Mouse (Mus musculus) heart, postnatal 25 days (tissue): ENCODE measurements at regions not wholly inside any gene's neighbourhood (a gene's known extent, or its start where the extent isn't known, plus 50 kb on each side); places are given as distances from the start of the nearest gene placed in this dataset.

Experiments
- DNase-seq: peaks from one replicate; pipeline ENCODE4 v3.0.0; 2022; ENCODE audit warnings: low spot score
- intact Hi-C: fragments of 180-260 bp; cut with DNase I; formaldehyde crosslinking; loops from one replicate; pipeline ENCODE4 v1.15.1; 2025

- DNase-seq: no peak
- intact Hi-C loops: no loop called here
These were observed 263.8 kb downstream of the Ets1 start for GRCm38 (mm10) chr9:32899801-32900200.

GRCm38 (mm10) chr9:32901287-32901686, 265.3 kb downstream of the Ets1 start:
- intact Hi-C loops: no loop called here
- peak; percentile 67 for DNase-seq

DNA sequence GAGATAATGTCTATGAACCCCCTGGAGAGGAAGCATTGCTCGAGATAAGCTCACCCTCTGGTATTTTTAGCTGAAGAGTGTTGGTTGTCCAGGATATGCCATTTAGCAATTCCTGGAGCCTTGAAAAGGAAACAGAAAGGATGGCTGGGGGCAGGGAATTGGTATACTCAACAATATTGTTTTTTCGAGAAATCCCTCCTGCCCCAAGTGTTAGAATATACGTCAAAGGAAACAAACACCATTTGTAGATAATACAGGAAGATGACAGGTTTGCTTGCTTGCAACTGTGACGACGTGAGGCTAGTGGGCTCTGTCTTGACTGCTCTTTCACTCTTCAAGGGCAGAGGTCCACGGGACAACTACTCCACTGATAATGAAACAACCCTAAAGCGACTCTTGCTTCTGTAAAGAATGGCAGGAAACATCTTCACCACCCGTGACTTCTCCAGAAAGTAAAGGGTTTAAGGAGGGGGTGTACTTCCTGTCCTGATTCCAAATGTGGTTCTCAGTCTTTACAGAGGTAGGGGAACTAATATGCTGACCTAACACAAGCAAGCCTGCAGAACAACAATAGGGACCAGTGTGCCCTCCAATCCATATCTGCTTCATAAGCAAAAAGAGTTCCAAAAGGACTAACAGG, 270.3 kb downstream of the Ets1 start:
- intact Hi-C loops: loop anchor here (1.0 kb wide), 1 partner anchor 27 kb away; no protein-coding TSS in a partner anchor
- peak; percentile 14 for DNase-seq

DNA sequence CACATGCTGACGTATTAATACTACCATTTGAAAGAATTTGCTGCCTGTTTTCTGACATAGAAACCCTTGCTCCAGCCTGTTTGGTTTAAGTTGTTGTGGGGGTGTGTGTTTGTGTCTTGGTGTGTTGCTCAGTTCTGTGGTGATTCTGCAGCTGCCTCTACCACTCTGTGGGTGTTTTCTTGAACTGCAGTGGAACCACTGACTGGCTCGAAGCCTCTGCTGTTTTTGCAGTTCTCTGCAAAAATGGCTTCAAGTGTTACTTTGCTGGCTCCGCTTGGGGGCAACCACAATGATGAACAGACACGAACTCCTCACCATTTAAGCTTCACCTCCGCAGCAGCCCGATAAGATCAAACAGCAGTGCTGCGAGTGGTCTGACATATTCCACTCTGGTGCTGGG, 274.6 kb downstream of the Ets1 start:
- DNase-seq: no peak
- intact Hi-C loops: no loop called here

DNA sequence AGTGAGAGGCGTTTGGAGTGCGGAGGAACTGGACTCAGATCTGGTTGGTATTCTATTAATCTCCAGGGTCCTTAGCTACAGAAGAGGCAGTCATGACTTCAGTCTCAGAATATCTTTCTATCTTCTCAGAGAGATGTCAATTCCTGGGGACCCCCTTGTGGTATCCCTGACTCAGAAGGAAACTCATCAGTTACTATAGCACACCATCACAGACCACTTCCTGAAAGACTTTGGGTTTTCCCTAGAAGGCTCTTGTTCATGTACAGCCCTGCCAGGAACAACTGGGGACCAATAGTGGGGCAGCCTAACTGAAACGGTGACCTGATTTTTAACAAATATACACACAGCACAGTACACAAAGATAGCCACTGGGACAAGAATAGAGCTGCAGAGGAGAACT, 279.6 kb downstream of the Ets1 start:
- intact Hi-C loops: no loop called here
- no peak for DNase-seq

DNA sequence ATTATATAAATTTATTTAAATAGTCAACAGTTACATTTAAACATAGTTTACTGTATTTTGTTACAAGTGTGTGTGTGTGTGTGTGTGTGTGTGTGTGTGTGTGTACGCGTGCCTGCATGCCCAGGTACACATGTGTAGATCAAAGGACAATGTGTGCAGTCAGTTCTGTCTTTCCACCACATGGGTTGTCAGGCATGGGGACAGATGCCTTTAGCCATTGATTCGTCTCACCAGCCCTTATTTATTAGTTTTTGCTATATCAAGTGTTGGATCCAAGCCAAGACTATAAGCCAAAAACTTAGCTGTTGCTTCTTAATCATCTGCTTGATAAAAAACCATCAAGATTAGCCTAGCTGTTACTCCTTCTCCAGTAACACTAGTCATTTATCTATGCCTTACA, 280.7 kb downstream of the Ets1 start:
- intact Hi-C loops: no loop called here

DNA sequence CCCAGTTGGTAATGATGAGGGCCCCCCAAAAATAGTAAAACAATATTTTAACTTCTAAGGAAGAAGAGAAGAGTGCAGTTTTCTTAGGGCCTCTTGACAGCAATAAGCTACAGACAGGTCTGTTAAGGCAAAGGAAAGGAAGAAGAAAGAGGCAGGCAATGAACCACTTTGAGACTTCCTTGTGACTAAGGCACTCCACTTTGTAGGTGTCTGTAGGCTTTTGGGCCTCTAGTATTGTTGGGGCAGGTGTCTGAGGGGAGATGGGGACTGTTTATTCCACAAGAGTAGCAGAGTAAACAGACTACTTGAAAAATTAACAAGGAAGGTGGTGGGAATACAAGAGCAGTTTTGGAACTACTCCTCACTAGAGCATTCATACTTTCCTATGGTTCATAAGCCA, 287.9 kb downstream of the Ets1 start:
- no peak for DNase-seq
- intact Hi-C loops: no loop called here

More for the DNA sequence above, 280.7 kb downstream of the Ets1 start:
- no peak for DNase-seq

- intact Hi-C loops: no loop called here
- DNase-seq: no peak
These were observed 288.4 kb downstream of the Ets1 start for GRCm38 (mm10) chr9:32924333-32924886.

- intact Hi-C loops: no loop called here
- DNase-seq: no peak
These were observed 289.0 kb downstream of the Ets1 start for GRCm38 (mm10) chr9:32925036-32925435.

DNA sequence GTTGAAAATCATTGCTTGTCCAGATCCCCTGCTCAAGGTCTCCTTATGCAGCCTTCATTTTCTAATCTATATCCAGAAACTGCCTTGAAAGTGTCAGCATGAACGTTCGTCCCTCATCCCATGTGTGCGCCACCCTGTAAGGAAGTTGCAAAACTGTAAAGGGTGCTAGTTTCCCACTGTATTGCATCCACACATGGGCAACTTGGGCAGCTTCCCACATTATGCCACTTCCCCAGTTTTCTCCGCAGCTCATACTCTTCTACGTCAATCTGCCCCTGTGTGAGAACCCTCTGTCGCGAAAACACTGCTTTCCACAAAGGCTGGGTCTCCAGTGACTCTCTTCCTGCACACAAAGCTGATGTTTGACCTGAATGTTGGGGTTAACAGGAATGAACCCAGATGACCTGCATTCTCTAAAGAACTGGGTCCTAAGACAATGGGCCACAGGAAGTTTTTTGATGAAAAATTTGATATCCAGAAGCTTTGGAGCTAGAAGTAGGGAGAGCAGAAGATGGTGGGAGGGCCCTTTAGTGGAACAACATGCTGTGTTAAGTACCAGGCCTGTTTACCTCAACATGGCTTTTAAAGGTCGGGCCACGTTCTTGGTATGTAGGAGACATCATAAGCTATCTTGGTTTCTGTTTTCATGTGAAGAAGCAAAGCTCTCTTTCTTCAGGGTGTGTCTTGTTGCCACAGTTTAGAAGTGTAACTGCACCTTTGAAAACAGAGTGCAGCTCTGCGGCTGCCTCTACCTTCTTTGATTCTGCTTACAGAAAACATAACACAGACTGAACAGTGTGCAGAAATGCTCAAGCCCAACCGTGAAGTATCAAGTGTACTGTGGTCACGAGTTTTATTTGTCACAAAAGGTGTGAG, 289.9 kb downstream of the Ets1 start:
- intact Hi-C loops: no loop called here
- no peak for DNase-seq

GRCm38 (mm10) chr9:32927656-32928055, 291.6 kb downstream of the Ets1 start:
- no peak for DNase-seq
- intact Hi-C loops: no loop called here

GRCm38 (mm10) chr9:32928289-32929000, 292.4 kb downstream of the Ets1 start:
- DNase-seq: no peak
- intact Hi-C loops: no loop called here

DNA sequence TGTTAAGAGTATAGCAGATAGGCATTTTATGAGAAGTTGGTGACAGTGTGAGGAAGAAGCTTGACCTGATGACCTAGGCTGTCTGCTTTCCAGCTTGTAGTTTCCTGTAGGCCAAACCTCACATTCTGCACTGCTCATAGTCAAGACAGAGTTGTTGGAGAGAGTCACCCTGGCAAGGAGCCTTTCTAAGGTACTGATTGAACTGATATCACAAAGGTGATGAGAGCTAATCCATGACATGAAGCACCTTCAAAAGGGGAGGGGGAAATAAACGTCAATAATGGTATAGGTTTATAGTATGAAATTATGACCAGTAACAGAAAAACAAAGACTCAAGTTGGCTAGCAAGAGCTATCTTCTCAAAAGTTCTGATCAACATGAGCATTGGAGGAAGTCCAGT, 293.3 kb downstream of the Ets1 start:
- intact Hi-C loops: no loop called here

DNA sequence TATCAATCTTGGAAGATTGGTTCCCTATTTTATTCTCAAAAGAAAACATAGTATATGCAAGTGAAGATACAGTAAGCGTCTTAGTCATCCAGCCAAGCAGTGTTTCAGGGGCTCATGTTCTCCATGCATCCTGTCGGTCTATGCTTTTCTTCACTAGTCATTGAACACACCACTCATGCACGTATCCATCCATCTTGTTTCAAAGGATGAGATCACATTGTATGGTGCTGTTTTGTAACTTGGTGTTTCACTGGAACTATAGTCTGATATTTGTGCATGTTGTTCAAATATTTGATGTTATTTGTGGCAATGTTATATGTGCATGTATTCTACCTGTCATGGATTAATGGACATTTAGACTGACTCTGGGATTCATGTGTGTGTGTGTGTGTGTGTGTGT, 293.8 kb downstream of the Ets1 start:
- DNase-seq: no peak
- intact Hi-C loops: loop anchor here (10.0 kb wide), 2 partner anchors 45 to 95 kb away; no protein-coding TSS in a partner anchor

More for the DNA sequence above, 293.3 kb downstream of the Ets1 start:
- no peak for DNase-seq

DNA sequence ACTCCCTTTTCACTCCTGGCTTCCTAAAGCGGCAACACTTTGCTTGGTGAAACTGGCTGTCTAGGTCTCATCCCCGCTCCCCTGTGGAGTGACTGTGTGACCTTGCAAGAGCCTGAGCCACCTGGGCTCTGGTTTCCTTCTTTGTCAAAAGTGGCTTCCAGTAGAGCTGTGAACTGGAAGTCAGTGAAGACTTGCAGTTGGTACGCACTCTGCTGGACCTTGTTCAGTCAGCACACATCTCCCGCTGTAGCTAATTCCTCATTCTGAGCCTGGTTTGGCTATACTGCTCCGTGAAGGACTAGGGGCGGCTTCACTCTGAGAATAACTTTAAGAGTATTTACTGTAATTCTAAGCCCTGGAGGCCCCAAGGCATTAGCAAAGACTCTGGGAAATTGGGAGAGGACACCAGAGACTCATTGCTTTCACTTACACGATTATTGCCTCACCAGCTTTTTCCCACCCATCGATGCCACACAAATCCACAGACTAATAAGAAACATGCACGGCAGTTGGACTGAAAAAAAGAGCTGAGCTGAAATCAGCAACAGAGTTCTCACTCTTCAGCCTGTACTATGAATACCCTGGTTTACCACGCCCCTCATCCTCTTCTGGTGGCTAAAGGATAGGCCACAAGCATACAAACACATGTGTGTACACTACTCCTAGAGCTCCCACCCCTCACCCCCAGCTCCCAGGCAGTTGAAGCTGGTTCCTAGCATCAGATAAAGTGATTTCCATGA, 295.4 kb downstream of the Ets1 start:
- no peak for DNase-seq
- intact Hi-C loops: loop anchor here (10.0 kb wide), 2 partner anchors 47 to 97 kb away; no protein-coding TSS in a partner anchor

GRCm38 (mm10) chr9:32933237-32934071, 297.4 kb downstream of the Ets1 start:
- intact Hi-C loops: loop anchor here (1.0 to 10.0 kb wide), 3 partner anchors 27 to 99 kb away; no protein-coding TSS in a partner anchor
- DNase-seq: peak; percentile 60

DNA sequence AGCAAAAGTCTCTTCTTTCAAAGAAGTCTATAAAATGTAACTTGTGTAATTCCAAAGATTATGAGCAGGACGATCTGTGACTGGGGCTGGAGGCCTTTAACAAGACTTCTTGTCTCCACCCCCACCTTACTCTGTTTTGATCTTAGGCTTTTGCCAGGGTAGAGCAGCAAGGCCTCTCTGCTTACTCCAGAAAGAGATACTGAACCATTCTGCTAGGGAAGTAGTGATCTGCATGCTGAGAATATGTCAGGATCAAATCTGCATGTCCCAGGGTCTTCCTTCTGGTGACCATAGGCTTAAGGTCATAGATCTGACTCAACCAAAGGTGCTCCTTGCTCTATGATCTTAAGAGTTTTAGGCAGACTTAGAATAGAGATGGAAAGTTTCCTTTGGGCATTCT, 298.4 kb downstream of the Ets1 start:
- no peak for DNase-seq
- intact Hi-C loops: loop anchor here (10.0 kb wide), 2 partner anchors 50 to 100 kb away; no protein-coding TSS in a partner anchor

DNA sequence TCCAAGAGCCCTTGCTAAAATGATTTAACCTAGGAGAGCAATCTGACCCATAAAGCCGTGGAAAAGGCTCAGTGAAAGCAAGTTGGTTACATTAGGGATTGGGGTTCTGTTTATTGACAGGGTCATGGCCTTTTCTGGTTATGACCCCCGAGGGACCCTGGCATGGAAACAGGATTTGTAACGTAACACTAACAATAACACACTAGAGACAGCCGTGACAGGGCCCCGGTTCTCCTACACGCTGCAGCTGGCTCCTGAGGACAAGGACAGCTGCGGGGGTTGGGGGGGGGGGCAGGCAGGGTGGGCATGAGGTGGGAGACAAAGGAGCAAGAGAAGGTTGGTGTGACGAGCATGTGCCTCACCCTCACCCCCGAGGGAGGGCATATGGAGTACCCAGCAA, 300.4 kb downstream of the Ets1 start:
- intact Hi-C loops: loop anchor here (5.0 to 10.0 kb wide), 3 partner anchors 52 to 219 kb away; no protein-coding TSS in a partner anchor
- no peak for DNase-seq
